Mouse (Mus musculus) cerebellum, adult 9-10 months (tissue): ENCODE measurements around the gene Utp6.
"Not testable (repeated sequence)": the region's sequence is repeated elsewhere in the genome, so short reads cannot be mapped to it uniquely, and the experiment has no call there.

Experiments used
- DNase-seq: peaks from one replicate; pipeline ENCODE4 v3.0.0; 2022

The Utp6 gene

GRCm38 (mm10) chr11:79962125-79962876 is at the start of gene Utp6:
Gene Utp6, minus strand, starts transcription at chr11:79962390.
- DNase-seq: peak; percentile 99

DNA sequence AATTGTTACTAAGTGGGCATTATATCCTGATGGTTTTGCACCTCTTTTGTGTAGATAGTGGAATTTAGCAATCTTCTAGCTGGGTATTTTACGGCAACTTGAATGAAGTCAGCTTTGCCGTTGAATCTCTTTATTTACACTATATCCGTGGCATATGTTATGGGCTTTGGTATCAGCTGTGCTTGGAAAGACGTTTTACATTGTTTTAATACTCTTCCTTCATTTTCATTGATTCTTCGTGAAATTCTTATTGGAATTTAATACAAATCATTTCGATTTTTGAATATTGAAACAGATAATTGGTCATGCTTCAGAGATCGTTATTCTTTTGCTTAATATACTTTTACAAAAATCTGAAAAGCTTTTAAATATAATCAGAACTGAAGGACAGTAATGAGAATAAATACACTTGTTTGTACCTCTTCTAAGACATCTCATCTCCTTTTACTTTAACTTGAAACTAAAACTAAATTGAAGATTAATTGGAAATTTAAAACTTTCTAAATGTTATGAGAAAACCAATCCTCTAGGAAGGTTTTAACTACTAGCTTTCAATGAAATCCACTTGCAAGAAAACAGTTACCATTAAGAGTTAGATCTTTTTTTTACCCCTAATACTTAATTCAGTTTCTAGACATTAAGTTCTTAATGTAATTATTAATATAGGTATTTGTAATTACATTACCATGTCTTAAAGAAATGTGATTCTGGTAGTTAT is 32.2 kb upstream of the Utp6 start:
- no peak for DNase-seq

GRCm38 (mm10) chr11:79993356-79994270 is 31.4 kb upstream of the Utp6 start:
- no peak for DNase-seq

- peak; percentile 92 for DNase-seq
Measured at GRCm38 (mm10) chr11:79992592-79993355, 30.6 kb upstream of the Utp6 start, which contains the start of gene Suz12. Gene Suz12, plus strand, starts transcription at chr11:79993106.

- DNase-seq: no peak
Measured at GRCm38 (mm10) chr11:79992035-79992591, 29.9 kb upstream of the Utp6 start.

GRCm38 (mm10) chr11:79991600-79991999 is 29.4 kb upstream of the Utp6 start:
- peak; percentile 21 for DNase-seq

DNA sequence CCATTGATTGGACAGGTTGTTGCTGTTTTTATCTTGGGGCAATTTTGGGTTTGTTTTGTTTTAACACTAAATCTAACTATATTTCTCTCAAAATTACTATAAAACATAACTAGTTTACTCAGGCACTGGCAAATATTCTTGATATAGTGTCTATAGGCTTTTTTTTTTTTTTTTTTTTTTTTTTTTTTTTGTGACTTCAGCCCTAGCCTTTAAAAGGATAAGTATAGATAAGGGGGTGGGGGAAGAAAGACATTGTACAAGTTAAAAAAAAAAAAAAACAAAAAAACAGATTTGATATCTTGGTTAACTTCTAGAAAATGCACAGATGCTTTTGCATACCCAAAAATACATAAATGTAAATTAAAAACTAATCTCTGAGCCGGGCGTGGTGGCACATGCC is 27.9 kb upstream of the Utp6 start:
- DNase-seq: no peak

GRCm38 (mm10) chr11:79987896-79988295 is 25.7 kb upstream of the Utp6 start:
- no peak for DNase-seq

- DNase-seq: no peak
Measured at GRCm38 (mm10) chr11:79986886-79987285, 24.7 kb upstream of the Utp6 start.

DNA sequence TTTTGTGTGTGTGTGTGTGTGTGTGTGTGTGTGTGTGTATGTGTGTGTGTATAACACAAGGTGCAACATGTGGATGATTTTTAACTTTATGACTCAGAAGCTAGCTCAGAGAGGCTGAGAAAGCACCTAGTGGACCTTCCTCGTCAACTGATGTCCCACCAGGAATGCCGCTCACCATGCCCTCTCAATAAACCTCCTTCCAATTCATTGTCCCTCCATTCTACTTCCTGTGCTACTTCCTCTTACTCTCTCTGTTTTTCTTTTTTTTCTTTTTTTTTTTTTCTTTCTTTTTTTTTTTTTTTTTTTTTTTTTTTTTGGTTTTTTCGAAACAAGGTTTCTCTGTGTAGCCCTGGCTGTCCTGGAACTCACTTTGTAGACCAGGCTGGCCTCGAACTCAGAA is 15.6 kb upstream of the Utp6 start:
- not testable (repeated sequence) for DNase-seq

- DNase-seq: not testable (repeated sequence)
Measured at GRCm38 (mm10) chr11:79977061-79977460, 14.9 kb upstream of the Utp6 start.

- DNase-seq: not testable (repeated sequence)
Measured at GRCm38 (mm10) chr11:79976645-79977044, 14.5 kb upstream of the Utp6 start.

- DNase-seq: no peak
Measured at GRCm38 (mm10) chr11:79976222-79976621, 14.0 kb upstream of the Utp6 start.

- DNase-seq: no peak
Measured at GRCm38 (mm10) chr11:79975377-79975776, 13.2 kb upstream of the Utp6 start.

- DNase-seq: no peak
Measured at GRCm38 (mm10) chr11:79973626-79974476, 11.7 kb upstream of the Utp6 start.

GRCm38 (mm10) chr11:79973133-79973532 is 10.9 kb upstream of the Utp6 start:
- no peak for DNase-seq

- DNase-seq: no peak
Measured at GRCm38 (mm10) chr11:79967752-79968151, 5.6 kb upstream of the Utp6 start.

DNA sequence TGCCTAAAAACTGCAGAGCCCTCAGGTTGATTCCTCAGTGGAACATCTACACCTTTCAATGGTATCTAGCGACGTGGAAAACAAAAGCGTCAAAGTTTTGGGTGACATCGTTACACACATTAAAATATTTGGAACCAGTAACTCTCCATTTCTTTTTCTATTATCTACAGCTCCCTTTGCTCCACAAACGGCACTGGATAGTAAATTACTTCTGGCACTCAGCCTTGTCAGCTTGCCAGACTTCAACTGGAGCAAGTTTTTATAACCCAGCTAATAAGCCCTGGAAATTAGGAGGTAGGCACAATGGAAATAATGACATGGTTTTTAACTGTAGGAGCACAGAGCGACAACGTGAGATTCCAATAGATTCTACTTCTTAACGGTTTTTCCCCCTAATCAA is 3.7 kb upstream of the Utp6 start:
- no peak for DNase-seq

- DNase-seq: no peak
Measured at GRCm38 (mm10) chr11:79963212-79963974, 1.2 kb upstream of the Utp6 start.

DNA sequence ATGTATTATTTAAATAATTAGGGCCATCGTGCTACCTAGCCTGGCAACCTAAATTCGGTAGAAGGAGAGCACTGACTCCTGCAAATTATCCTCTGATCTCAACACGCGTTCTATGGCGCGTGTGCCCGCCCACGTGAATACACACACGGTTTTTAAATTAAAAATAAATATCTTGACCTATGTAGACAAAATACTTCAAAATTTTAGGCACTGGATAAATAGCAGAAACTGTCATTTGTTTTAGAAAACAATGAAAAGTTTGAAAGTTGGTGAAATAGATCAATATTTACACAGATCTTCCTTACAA is 640 bp upstream of the Utp6 start:
- no peak for DNase-seq
